Mouse (Mus musculus) adipocyte (in vitro differentiated cells): ENCODE results near the gene Tpx2.

Experiments used
- DNase-seq: peaks from one replicate; pipeline ENCODE4 v3.0.0-alpha.2; 2016; ENCODE audit warnings: low spot score

Tpx2 gene

DNA sequence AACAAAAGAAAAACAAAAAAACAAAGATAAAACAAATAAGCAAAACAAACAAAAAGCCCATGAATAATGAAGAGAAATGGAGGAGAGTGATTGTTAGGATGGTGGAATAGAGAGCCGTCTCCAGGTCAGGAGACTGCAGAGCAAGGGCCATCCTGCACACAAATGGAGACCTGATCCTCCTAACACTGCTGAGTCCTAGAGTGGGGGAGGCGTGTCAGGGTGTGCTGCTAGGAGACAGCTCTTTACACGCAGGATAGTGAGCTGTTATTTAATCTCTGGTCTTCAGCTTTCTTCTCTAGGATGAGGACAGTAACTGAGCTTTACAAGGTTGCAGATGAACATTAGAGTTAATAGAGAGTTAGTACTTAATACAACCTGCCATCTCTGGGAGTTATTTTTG is 14.9 kb downstream of the Tpx2 start:
- no peak for DNase-seq

DNA sequence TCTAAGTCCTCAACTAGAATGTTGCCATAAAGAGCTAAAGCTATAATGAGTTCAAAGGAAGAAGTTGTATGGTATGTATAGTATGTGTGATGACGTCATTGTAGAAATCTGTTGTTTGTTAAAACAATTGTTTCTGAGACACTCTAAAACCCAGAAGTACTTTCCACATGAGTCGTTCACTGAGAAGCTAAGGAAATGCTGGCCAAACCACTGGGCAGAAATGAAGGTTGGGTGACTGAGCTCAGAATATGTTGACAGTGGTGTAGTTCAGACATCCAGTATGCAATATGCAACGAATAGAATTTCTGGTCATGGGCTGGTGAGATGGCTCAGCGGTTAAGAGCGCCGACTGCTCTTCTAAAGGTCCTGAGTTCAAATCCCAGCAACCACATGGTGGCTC is 15.6 kb downstream of the Tpx2 start:
- no peak for DNase-seq

DNA sequence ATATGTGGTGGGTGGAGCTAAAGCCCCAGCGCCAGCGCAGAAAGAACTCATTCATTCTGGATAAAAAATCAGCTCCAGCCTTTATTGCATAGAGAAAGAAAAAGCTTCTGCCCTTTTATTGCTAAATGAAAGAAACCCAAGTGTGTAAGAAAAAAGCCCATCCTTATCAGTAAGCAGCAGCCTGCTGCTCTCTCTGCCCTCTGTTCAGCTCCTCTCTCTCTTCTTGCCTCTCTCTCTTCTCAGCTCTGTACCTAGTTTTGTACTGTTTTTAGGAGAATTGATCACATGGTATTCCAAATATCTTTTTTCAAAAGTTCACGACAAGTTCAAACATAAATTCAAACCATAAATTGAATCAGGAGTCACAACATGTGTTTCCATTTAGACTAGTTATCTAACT is 30.5 kb downstream of the Tpx2 start:
- DNase-seq: no peak

DNA sequence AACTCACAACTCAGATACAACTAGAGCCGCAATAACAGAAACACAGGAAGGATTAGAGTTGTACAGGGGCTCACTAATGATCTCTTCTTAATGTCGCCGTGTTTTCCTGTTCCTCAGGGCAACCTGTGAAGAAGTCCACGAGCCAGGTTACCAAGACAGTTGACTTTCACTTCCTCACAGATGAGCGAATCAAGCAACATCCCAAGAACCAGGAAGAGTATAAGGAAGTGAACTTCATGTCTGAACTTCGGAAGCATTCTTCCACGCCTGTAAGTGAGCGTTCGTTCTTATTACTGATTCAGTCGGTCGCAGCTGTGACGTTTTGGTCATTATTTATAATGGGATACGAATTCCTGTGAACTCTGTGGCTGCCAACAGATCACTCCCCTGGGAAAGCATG is 33.1 kb downstream of the Tpx2 start:
- no peak for DNase-seq

DNA sequence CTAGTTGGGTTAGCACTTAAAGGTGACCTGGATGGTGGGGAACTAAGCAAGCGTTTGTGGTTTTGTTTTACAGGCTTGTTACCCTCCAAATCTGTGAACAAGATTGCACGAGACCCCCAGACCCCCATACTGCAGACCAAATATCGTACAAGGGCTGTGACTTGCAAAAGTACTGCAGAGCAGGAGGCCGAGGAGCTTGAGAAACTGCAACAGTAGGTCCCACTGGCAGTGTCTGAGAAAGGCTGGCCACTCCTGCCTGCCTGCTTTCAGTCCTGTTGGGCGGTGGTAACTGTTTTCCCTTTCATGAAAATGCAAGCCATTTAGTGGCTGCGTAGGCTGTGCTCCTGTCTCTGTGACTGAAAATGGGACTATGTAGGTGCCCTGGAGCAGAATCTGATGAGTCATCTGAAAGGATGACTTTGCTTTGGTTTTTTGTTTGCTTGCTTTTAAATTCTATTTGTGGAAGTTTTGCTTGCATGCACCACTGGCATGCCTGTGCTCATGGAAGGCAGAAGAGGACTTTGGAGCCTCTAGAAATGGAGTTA is 36.4 kb downstream of the Tpx2 start:
- DNase-seq: no peak

DNA sequence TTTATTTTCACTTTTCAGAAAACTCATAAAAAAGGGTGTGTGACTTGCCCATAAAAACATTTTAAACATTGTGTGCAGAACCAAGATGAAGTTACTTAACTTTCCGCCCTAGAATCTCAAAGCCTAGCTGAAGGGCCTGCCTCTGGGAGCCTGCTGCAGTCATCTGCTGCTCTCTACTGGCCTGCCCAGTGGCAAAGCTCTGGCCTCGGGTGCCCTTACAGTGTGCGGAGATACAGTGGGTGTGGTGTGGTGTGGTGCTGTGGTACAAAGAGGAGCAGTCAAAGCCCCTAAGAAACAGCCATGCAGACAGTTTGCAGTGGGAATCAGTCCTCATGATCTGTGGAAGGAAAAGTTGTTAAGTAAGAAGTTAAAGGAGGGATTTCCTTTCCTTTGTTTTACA is 39.5 kb downstream of the Tpx2 start:
- DNase-seq: peak; percentile 41

DNA sequence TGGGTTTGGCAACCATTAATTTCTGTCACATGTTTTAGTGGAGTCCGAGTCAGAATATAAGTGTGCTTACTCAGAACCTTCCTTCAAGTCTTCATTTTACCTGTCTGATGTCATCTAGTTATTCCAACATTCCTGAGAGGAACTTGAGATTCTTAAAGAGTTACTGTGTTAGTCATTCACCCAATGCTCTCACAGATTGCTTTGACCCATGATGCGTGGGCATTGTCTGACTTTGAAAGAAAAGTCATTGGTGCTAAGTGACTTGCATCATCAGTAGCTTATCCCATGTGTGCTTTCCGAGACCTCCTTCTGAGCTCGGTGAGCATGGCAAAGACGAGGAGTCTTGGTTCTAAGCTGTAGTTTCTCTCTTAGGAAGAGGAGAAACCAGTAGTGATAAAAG is 41.0 kb downstream of the Tpx2 start:
- no peak for DNase-seq

DNA sequence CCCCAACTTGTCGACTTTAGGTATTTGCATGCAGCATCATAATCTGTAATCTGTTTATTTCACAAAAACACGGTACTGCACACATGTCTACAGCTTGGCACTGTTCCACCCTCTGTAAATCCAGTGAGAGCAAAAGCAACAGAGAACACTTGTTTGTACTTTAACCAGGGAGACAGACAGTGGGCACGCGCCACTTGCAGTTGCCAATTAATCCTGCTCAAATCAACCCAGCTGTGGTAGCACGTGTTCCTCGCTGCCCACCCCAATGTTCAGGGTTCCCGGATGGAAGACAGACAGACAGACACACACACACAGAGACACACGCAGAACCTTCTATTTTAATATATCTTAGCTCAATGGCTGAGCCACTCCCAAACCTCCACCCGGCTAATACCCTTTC is 48.1 kb downstream of the Tpx2 start:
- DNase-seq: no peak

DNA sequence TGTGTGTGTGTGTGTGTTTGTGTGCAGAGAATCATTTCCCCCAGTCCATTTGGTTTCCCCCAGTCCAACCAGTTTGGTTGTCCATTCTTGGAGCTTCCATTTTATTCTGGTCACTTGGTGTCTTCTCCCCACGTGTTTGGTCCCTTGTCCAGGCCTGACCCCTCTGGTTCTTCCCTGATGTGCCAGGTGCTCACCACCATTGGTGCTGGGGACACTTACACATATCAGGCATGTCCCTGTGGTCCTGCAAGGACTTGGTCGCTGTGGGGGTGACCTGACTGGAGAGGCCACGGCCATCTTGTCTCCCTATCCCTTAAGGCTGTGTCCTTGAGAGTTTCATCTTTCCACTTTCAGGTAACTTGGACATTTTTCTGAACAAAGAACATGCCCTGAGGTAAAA is 49.2 kb downstream of the Tpx2 start:
- DNase-seq: no peak

DNA sequence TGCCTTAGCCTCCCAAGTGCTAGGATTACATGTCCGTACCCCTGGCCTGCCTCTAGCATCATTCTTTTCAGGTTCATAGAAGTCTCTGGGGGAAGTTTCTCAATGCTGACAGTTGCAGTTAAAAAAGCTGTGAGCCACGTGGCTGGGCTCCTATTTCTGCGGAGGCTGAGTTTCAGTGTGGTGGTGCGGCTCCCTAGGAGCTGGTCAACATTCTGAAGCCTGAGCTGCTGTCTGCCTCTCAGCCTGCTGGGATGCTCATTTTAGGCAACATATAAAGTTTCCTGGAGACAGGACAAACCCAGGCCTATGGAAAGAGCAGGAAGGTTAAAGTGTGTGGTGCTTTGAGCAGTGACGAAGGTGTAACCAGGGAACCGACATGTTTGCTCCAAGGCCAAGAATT is 51.2 kb downstream of the Tpx2 start:
- no peak for DNase-seq

DNA sequence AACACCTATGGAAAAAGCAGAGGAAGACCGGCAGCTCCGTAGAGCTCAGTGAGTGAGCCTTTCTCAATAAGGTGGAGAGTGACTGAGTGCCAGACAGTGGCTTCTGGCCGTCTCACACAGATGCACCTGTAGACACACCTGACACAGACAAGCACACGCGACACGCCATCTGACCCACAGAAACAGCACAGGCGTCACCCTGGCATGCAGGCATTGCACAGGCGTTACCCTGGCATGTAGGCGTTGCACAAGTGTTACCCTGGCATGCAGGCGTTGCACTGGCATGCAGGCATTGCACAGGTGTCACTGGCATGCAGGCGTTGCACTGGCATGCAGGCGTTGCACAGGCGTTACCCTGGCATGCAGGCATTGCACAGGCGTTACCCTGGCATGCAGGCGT is 53.5 kb downstream of the Tpx2 start:
- no peak for DNase-seq

DNA sequence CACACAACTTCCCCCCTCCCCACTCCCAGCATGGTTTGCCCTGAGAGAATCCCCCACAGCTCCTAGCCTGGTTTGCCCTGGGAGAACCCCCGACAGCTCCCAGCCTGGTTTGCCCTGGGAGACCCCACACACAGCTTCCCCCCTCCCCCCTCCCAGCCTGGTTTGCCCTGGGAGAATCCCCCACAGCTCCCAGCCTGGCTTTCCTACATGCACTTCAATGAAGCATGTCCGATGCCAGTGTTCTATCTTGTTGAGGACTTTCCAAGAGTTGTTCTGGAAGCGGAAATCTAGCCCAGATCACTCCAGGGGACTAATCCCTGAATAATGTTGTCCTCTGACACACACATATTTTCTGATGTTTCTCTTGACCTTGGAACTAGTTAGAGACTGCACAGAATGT is 54.9 kb downstream of the Tpx2 start:
- DNase-seq: peak; percentile 40

DNA sequence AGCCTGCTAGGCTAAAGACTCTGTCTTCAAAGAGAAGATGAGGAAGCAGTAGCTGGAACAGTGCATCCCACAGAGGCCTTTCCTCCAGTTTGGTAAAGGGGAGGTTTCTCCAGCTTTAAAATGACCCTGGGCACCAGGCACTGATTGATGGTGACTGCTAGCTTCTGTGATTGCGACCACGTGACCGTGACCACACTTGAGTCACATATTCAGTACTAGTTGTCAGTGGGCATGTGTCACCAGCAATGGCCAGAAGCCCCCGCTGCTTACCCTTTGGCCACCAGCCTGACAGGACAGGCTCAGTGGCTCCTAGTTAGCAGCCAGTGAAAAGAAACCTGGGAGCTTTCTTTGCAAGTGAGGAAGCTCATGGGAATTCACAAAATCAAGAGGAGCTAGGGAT is 55.8 kb downstream of the Tpx2 start:
- DNase-seq: peak; percentile 72

DNA sequence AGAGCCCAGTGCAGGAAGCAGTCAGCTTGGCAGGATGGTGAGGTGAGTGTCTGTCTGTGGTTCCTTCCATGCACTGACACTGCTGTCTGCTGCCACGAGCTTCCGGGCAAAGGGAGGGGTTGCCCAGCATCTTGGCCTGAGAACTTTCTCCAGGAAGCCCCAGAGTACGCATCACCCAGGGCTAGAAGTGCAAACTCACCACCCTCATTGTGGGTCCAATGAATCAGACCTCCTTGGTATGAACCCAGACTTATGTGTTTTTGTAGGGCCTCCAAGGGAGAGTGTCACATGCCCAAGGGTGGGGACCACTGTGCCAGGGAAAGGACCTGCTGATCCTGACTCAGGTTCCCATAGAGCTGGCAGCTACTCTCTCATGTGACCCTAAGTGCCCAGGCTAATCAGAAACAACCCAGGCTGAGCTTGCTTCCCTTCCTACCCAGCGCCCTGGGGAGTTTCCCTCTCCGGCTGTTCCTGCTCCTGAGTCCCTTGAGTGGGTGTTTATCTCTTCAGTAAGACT is 56.4 kb downstream of the Tpx2 start:
- peak; percentile 84 for DNase-seq

DNA sequence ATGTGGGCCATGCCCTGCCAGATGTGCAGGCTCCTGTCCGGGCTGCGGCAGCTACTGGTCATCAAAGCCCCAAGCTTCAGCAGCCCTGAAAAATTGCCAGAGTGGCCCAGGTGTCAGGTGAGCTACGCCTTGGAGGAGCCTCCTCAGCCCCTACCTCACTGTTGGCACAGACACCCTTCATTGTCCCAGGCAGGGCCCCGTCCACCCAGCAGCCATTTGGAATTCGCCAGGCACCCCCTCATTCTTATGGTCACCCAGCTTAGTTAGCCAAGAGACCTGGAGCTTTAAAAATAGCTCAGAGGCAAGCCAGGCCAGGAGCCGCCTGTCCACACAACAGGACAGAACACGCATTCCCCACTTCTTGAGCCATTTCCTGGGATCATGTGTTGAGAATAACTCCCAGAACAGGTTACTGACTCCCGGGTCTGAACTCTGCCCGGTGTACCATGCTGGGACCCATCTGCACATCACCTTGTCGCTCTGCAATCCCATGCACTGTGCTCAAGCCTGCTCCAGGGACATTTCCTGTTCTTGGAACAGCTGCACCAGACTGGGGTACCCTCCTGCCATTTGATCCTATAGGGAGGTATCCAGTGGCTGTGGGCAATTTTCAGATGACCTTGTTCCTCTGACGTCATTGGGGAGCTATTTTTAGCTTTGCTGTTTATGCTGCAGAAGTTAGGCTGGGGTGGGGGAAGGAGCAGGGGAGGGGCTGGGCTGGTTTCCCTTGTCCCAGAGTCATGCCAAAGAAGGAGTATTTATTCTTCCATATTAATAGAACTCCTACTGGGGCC is 57.5 kb downstream of the Tpx2 start:
- peak; percentile 89 for DNase-seq

DNA sequence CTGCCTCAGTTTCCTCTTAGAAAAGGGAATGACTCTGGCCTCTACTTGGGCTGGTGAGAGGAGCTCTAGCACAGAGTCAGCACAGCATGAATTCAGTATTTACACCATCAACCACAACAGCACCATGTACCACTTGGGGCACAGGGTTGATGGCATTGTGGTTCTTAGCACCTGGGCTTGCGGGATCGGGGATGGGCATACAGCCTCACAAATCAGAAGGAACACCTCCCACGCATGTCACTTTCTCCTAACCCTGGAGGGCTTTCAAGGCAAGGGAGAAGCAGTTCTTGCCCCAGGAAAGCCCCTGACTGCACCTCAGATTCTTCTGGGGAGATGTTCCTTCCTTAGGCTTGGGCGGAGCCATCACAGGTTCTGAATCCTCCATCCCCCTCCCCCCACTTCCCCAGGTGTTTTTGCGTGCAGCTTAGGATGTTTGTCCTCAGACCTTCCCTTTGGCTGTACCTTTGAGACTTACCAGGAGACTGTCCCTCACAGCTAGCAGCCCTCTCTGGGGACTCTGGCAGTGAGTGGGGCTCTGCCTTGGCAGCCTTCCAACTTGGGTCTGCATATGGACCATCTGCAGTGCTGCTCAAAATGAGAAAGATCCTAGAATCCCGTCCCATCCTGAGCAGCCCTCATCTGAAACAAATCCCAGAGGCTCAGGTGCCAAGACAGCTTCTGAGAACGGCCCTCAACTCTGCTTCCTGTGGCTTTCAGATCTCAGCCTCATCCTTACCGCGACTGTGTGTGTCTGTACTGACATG is 58.7 kb downstream of the Tpx2 start:
- DNase-seq: no peak

DNA sequence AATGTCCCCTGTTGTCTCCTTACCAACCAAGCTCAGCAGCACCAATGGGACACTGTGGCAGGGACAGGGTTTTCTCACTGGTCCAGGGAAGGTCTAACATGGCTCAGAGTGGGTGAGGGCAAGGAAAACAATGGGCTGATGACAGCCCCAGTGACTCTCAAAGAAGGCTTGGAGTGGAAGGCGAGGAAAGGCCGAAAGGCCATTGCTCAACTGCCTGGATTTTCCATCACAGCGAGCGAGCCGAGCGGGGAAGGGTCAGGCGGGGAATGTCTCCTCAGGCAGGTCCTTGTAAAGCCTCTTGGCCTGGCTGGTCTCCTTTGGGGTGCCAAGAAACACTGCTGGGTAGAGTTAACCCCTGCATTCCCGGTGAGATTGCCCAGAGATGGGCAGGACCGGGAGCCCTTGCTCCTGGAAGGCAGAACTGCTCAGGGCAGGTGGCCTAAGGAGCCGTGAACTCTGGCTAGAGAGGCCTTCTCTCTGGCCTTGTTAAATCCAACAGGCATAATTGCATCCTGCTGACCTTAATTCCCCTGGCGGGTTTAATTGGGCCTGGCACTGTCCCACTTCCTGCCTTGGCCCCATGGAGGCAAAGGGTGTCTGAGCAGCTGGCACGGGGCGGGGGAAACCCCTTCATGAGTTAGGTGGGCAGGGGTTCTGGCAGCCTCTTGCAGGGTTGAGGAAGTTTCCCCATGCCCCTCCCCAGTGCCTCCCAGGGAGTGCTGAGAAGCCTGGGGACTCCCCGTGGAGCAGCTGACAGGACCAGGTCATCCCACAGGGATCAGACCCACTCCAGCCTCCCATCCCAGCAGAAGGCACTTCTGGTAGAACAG is 59.6 kb downstream of the Tpx2 start:
- peak; percentile 94 for DNase-seq

DNA sequence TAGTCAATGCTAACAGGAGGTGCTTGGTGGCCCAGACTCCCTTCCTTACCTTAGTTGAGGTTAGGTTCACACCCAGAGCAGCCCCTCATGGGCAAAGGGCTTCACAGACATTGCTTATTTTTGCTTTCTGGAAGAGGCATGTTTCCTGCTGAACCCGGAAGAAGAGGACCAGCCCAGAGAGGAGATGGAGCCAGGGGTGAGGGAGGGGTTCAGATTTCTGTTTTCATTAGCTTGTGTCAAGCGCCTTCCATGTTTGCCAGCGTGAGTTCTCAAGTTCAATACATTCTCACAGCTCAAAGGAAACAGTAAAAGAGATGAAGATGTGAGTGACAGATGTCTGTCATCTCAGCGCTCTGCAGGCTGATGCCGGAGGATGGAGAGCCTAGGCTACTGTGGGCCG is 62.1 kb downstream of the Tpx2 start:
- no peak for DNase-seq

DNA sequence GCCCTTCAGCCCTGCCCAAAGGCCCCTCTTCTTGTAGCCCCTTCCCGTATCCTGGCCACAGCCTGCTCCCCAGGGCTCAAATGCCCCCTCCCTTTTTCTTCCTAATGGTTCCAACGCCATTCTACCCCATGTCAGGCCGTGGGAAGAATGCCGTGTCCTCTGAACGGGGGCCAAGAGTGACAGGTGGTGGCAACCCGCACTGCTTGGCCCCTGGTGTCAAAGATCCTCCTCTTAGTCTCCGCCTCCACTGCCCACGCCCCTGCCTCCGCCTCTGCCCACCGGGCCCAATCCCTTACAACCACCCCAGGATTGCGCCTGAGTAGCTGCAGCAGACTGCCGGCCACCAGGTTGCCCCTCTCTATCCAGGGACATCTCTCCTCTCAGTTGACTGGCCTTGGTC is 63.3 kb downstream of the Tpx2 start, which contains the start of gene Mylk2:
Gene Mylk2, plus strand, starts transcription at position 322 of the 400 bp plus-strand sequence.
- DNase-seq: no peak

DNA sequence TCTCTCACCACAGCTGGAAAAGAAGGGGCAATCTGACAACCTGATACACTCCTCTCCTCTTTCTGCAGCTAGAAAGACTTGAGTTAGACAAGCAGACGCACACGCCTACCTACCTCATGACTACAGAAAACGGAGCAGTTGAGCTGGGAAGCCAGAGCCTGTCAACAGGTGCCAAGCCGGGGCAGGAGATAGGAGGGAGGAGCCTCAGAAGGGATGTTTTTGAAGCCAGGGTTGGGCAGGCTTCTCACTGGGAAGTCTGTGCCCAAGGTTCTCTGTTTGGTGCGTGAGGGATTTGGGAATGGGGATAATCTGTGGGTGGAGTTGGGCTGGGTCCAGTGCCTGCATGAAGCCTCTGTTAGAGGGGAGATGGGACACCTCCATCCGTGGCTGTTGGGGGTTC is 63.7 kb downstream of the Tpx2 start:
- no peak for DNase-seq

DNA sequence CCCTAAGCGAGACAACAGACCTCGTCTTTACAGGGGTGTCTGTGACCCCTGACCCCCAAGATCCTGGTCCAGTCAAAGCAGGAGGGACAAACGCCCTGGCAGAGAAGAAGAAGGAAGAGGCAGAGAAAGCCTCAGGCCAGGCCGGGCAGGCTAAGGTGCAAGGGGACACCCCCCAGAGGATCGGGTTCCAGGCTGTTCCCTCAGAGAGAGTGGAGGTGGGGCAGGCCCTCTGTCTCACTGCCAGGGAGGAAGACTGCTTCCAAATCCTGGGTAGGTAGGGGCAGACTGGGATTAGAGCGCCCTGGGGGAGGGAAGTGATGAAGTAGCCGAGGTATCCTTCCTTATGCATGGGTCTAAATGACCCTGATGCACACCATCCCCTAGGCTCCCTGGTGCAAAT is 65.7 kb downstream of the Tpx2 start:
- DNase-seq: no peak
